Mouse (Mus musculus) erythroblast, embryonic 14.5 days (primary cell): ENCODE measurements around the gene Gm43720.

ENCODE experiments used
- GATA1 ChIP-seq: IDR thresholded peaks from 2 replicates; pipeline ENCODE4 v1.6.1; 2012; ENCODE audit warnings: low read length, inconsistent platforms, mixed read lengths
- TAL1 ChIP-seq: IDR thresholded peaks from 3 replicates; pipeline ENCODE4 v1.6.1; 2012; ENCODE audit warnings: low read length, inconsistent platforms, mixed read lengths

DNA sequence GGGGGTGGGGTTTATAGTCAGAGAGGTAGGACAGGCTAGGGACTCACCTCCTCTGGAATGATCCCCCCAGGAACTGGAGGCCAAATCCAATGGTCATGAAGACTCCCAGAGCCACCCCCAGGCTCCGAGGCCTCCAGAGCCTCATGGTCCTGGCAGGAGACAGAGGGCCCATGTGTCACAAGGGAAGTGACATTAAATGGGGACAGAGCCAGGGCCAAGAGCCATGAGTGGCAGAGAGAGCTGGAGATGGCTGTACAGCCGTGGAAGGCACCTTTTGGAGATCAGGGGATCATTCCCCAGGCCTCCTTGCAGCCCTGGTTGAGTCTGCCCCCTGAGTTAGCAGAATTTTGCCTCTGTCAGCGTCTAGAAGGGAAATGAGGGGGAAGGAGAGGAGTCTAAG is 8.5 kb downstream of the Gm43720 start:
- no peak for TF ChIP-seq TAL1
- no peak for TF ChIP-seq GATA1
